Mouse (Mus musculus): ENCODE data around the gene Plekhg6. TPM values are rescaled to one million over a fixed set of nuclear protein-coding genes. Genes with fewer than 3 reads are reported as not detected.

Gene Plekhg6
- not detected for total RNA-seq (2021)

- no peak for DNase-seq (ENCODE audit: extremely low spot score in 1 of 2, low spot score in 1 of 2)
These were observed at the start of gene Plekhg6 for GRCm38 (mm10) chr6:125380372-125381360. Gene Plekhg6 (minus strand): TSS chr6:125380793.

- no peak for DNase-seq (ENCODE audit: extremely low spot score in 1 of 2, low spot score in 1 of 2)
These were observed 49.1 kb upstream of the Plekhg6 start for GRCm38 (mm10) chr6:125429741-125430140.

GRCm38 (mm10) chr6:125426383-125427360, 46.1 kb upstream of the Plekhg6 start:
- peak; percentile 66 to 81 for DNase-seq (ENCODE audit: extremely low spot score in 1 of 2, low spot score in 1 of 2)

GRCm38 (mm10) chr6:125425205-125426090, 44.9 kb upstream of the Plekhg6 start:
- no peak for DNase-seq (ENCODE audit: extremely low spot score in 1 of 2, low spot score in 1 of 2)

GRCm38 (mm10) chr6:125424156-125424555, 43.6 kb upstream of the Plekhg6 start:
- no peak for DNase-seq (ENCODE audit: extremely low spot score in 1 of 2, low spot score in 1 of 2)

- DNase-seq (ENCODE audit: extremely low spot score in 1 of 2, low spot score in 1 of 2): no peak
These were observed 42.9 kb upstream of the Plekhg6 start for GRCm38 (mm10) chr6:125423507-125423906.

GRCm38 (mm10) chr6:125423099-125423498, 42.5 kb upstream of the Plekhg6 start:
- DNase-seq (ENCODE audit: extremely low spot score in 1 of 2, low spot score in 1 of 2): no peak

GRCm38 (mm10) chr6:125422051-125422822, 41.6 kb upstream of the Plekhg6 start:
- DNase-seq (ENCODE audit: extremely low spot score in 1 of 2, low spot score in 1 of 2): no peak

GRCm38 (mm10) chr6:125420458-125421063, 40.0 kb upstream of the Plekhg6 start:
- DNase-seq (ENCODE audit: extremely low spot score in 1 of 2, low spot score in 1 of 2): no peak

GRCm38 (mm10) chr6:125418744-125419143, 38.2 kb upstream of the Plekhg6 start:
- DNase-seq (ENCODE audit: extremely low spot score in 1 of 2, low spot score in 1 of 2): peak; percentile 72 to 94

GRCm38 (mm10) chr6:125413326-125413725, 32.7 kb upstream of the Plekhg6 start:
- DNase-seq (ENCODE audit: extremely low spot score in 1 of 2, low spot score in 1 of 2): no peak

- no peak for DNase-seq (ENCODE audit: extremely low spot score in 1 of 2, low spot score in 1 of 2)
These were observed 31.1 kb upstream of the Plekhg6 start for GRCm38 (mm10) chr6:125411661-125412060.

- DNase-seq (ENCODE audit: extremely low spot score in 1 of 2, low spot score in 1 of 2): no peak
These were observed 30.5 kb upstream of the Plekhg6 start for GRCm38 (mm10) chr6:125410995-125411547.

GRCm38 (mm10) chr6:125410551-125410950, 30.0 kb upstream of the Plekhg6 start:
- no peak for DNase-seq (ENCODE audit: extremely low spot score in 1 of 2, low spot score in 1 of 2)

GRCm38 (mm10) chr6:125407657-125408056, 27.1 kb upstream of the Plekhg6 start:
- DNase-seq (ENCODE audit: extremely low spot score in 1 of 2, low spot score in 1 of 2): no peak

GRCm38 (mm10) chr6:125407224-125407623, 26.6 kb upstream of the Plekhg6 start:
- DNase-seq (ENCODE audit: extremely low spot score in 1 of 2, low spot score in 1 of 2): no peak

GRCm38 (mm10) chr6:125405461-125406382, 25.1 kb upstream of the Plekhg6 start:
- no peak for DNase-seq (ENCODE audit: extremely low spot score in 1 of 2, low spot score in 1 of 2)
